Mouse (Mus musculus) stomach, postnatal 0 days (tissue): Measurements from ENCODE around the gene Npas2.

ENCODE experiments used
- CTCF ChIP-seq: IDR thresholded peaks from 2 replicates; pipeline ENCODE4 v1.5.1; 2016; ENCODE audit warnings: antibody characterized with exemption, low read depth, mild to moderate bottlenecking, moderate library complexity
- EP300 ChIP-seq: optimal IDR thresholded peaks from 2 replicates; pipeline ENCODE3; 2016; ENCODE audit warnings: antibody characterized with exemption

DNA sequence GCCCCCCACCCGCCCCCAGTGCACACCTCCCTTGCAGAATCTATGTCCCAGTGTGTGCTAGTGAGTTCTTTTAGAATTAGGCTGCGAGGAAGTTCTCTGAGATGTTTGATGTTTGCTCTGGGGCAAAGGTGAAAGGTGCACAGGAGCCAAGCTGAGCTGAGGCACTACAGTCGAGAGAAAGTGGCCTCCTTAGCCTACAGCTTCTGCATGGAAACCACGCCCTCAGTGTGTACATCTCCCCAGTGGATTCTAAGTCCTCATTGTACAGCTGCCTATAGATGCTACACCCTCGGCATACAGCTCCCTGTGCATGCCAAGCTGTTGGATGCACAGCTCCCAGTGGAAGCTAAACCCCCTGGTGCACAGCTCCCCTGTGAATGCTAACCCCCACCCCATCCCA is 145.9 kb downstream of the Npas2 start:
- TF ChIP-seq EP300: no peak
- TF ChIP-seq CTCF: no peak
